Mouse (Mus musculus) embryonic facial prominence, embryonic 15.5 days (tissue): Measurements from ENCODE around the gene Jph2. TPM values are rescaled to one million over a fixed set of nuclear protein-coding genes. Genes with fewer than 3 reads are reported as not detected.
"Not testable (repeated sequence)": the region's sequence is repeated elsewhere in the genome, so short reads cannot be mapped to it uniquely, and the experiment has no call there.

Source experiments
- ATAC-seq: fragments of 200-750 bp; cut with Nextera tagmentation; 2 replicates; pipeline ENCODE4 v1.8.0; 2017; ENCODE audit warnings: low read depth, moderate TSS enrichment; ENCODE audit not compliant: insufficient number of reproducible peaks, low FRiP score, low TSS enrichment
- H3K27ac ChIP-seq: fragments of 300-500 bp; sonication (generic); replicated peaks from 2 replicates; pipeline ENCODE4 v1.5.1; 2015; ENCODE audit warnings: mild to moderate bottlenecking, inconsistent platforms
- H3K27me3 ChIP-seq: fragments of 300-500 bp; sonication (generic); 2 replicates; pipeline ENCODE4 v1.6.1; 2015; ENCODE audit warnings: inconsistent platforms
- H3K36me3 ChIP-seq: fragments of 300-500 bp; sonication (generic); 2 replicates; pipeline ENCODE4 v1.6.1; 2015; ENCODE audit warnings: mild to moderate bottlenecking, inconsistent platforms
- H3K4me1 ChIP-seq: fragments of 300-500 bp; sonication (generic); 2 replicates; pipeline ENCODE4 v1.6.1; 2015; ENCODE audit warnings: inconsistent platforms
- H3K4me2 ChIP-seq: fragments of 300-500 bp; sonication (generic); replicated peaks from 2 replicates; pipeline ENCODE4 v1.6.1; 2015; ENCODE audit warnings: mild to moderate bottlenecking, inconsistent platforms
- H3K4me3 ChIP-seq: fragments of 300-500 bp; sonication (generic); replicated peaks from 2 replicates; pipeline ENCODE4 v1.5.1; 2015; ENCODE audit warnings: mild to moderate bottlenecking, inconsistent platforms
- H3K9ac ChIP-seq: fragments of 300-500 bp; sonication (generic); 2 replicates; pipeline ENCODE4 v1.6.1; 2015; ENCODE audit warnings: inconsistent platforms
- H3K9me3 ChIP-seq: fragments of 300-500 bp; sonication (generic); replicated peaks from 2 replicates; pipeline ENCODE4 v1.6.1; 2016; ENCODE audit warnings: inconsistent platforms
- WGBS: fragments of 180-500 bp; shearing (Covaris S2); methylation state at CpG from one replicate; pipeline ENCODE4 v1.1.7; 2015; 5-methylcytosine and 5-hydroxymethylcytosine counted together
- polyA plus RNA-seq: library from polyadenylated mRNA; unstranded; fragments of >200 nt; fragmentation: Nextera tagmentation; extraction: Ambion mirVana; gene quantifications from 2 replicates; pipeline ENCODE4 v1.2.1, GENCODE M21; 2015

Gene Jph2
- polyA plus RNA-seq, 1 experiment from 2014 or later: 3.7 TPM

DNA sequence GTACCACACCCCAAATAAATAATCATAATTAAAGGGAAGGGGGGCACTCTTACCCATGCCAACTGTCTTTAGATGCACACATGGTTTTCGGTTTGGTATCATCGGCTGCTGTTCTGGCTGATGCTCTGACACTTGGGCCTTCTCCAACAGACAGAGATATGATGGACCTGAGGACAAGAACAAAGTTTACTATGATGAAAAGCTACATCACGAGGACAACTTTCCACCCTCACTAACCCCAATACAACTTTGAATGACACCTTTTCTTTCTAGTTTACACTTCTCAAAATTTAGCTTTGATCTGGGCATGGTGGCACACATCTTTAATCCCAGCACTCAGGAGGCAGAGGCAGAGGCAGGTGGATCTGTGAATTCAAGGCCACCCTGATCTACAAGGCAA is 13.6 kb upstream of the Jph2 start:
- not testable (repeated sequence) for H3K4me2 ChIP-seq, H3K27me3 ChIP-seq, H3K9ac ChIP-seq, H3K27ac ChIP-seq, H3K4me3 ChIP-seq, H3K4me1 ChIP-seq, ATAC-seq, H3K9me3 ChIP-seq
- H3K36me3 ChIP-seq: peaks cover 62% of the 10 kb centered on the region
- WGBS: 91% methylated on average over 3 of the region's 3 CpGs

DNA sequence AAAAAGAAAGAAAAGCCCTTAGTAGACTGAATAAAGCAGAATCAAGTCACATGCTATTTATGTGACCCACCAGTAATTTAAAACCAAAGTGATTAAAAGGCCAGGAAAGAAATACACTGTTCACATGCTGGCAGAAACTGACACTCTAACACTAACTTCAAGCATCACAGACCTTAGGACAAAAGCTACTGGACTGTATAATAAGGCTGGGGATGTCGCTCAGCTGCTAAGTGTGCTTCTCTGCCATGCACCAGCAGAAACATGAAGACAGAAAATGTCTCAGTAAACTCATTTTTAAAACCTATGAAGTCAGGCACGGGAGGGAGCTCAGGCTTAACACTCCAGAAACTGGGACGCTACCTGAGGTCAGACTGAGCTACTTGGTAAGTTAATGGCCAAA is 12.4 kb upstream of the Jph2 start:
- Histone ChIP-seq H3K9ac (no peak overlapping the region), H3K4me2 (no peak overlapping the region), H3K36me3 (peaks cover 66% of the 10 kb centered on the region), H3K4me1 (no peaks in the 10 kb centered on the region), H3K27ac (no peak overlapping the region), H3K9me3 (no peaks in the 10 kb centered on the region), H3K27me3 (no peaks in the 10 kb centered on the region), H3K4me3 (no peak overlapping the region)
- 88% methylated on average over 3 of the region's 3 CpGs for WGBS
- ATAC-seq: no peak

DNA sequence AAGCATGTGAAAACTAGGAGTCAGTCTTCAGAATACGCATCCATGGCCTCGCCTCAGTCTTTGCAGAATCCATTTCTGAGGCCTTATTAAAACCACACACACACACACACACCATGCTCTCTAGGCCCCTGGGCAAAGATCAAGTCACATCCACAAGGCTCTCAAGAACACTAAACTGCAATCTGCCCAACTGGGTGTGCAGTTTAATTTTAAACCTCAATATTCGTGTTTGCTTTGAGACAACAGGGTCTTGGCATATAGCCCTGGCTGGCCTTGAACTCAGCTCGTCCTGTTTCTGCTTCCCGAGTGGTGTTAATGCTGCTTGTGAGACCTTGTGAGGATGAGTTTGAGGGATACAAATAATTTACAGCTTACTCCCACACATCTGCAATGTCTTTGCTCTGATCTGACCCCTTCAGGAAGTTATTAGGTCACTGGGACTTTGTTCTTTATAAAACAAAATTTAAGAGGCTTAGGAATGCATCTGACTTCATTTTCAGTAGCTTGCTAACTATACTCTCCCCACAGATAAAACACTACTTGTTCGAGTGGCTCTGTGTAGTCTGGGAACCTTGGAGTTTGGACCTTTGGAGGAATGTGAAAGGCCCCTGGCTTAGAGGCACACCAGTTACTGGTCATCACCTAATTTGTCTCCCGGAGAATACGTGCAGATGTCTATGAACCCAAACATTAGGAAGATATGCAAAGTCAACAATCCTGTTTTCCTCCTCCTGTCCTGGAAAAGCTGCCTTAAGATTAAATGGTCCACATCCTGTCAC is 6.4 kb upstream of the Jph2 start:
- WGBS: 77% methylated on average over 8 of the region's 8 CpGs
- no peak for ATAC-seq
- Histone ChIP-seq H3K27ac (no peak overlapping the region), H3K9me3 (no peaks in the 10 kb centered on the region), H3K4me1 (no peaks in the 10 kb centered on the region), H3K4me2 (no peak overlapping the region), H3K27me3 (no peaks in the 10 kb centered on the region), H3K9ac (no peak overlapping the region), H3K36me3 (peaks cover 37% of the 10 kb centered on the region), H3K4me3 (no peak overlapping the region)

DNA sequence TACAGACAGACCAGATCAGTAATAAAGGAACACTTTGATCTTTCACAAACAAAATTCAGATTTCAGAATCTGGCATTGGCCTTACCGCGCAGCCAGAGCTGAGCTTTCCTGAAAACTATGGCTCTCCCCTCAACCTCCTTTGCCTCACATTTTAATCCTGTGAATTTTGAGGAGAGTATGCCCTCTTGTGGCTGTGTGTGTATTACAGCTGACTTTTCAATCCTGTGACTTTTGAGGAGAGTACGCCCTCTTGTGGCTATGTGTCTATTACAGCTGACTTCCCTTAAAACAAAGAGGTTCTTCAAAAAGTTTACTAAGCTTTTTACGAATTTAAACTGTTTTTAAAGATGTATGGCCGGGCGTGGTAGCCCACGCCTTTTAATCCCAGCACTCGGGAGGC is 3.4 kb upstream of the Jph2 start:
- peaks cover 8% of the 10 kb centered on the region for H3K4me1 ChIP-seq
- H3K4me2 ChIP-seq: no peak overlapping the region
- no peak overlapping the region for H3K9ac ChIP-seq
- H3K27me3 ChIP-seq: no peaks in the 10 kb centered on the region
- no peak overlapping the region for H3K4me3 ChIP-seq
- peaks cover 15% of the 10 kb centered on the region for H3K36me3 ChIP-seq
- no peak overlapping the region for H3K27ac ChIP-seq
- ATAC-seq: no peak
- WGBS: 12% methylated on average over 8 of the region's 8 CpGs
- no peaks in the 10 kb centered on the region for H3K9me3 ChIP-seq

DNA sequence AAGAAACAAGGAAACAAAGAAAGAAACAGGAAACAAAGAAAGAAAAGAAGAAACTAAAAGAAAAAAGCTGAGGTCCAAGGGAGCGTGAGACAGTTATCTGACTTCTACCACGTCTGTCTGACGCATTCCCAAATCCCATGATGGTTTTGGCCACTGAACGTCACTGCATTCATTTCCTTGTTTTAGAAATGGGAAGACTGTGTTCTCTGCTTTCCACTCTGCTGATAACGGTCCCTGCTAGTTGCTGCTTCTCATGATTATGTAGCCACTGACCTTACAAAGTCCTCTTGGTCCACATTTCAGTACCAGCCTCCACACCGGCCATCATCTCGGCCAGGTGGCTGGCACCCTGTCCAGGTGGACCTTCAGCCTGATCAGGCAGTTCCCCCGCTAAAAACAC is 1.4 kb upstream of the Jph2 start:
- H3K4me1 ChIP-seq: peaks cover 8% of the 10 kb centered on the region
- no peaks in the 10 kb centered on the region for H3K27me3 ChIP-seq
- 75% methylated on average over 8 of the region's 8 CpGs for whole genome bisulfite sequencing
- no peak for ATAC-seq
- 0 out of 2 replicates have a peak, but pooled peaks cover 4% of the 10 kb centered on the region for H3K36me3 ChIP-seq
- H3K9ac ChIP-seq: no peak overlapping the region
- H3K9me3 ChIP-seq: no peaks in the 10 kb centered on the region
- H3K27ac ChIP-seq: no peak overlapping the region
- no peak overlapping the region for H3K4me3 ChIP-seq
- H3K4me2 ChIP-seq: no peak overlapping the region

DNA sequence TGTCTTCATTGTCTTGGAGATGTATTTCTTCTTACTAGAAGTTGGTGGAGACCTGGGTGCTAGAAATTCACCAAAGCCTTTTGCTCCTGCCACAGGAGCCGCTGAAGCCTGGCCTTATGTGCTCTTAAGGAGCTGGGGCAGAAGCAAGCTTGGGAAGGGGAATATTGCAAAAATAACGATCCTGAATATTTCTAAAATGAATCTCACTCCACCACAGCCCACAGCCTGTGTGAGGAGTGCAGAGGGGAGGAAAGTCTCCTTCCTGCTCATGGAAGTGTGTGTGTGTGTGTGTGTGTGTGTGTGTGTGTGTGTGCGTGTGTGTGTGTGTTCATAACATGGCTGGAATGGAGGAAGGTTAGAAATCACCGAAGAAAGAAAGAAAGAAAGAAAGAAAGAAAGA is 977 bp upstream of the Jph2 start:
- Histone ChIP-seq H3K9ac (no peak overlapping the region), H3K4me2 (no peak overlapping the region), H3K27me3 (no peaks in the 10 kb centered on the region), H3K4me1 (peaks cover 8% of the 10 kb centered on the region), H3K4me3 (no peak overlapping the region), H3K9me3 (no peaks in the 10 kb centered on the region), H3K36me3 (0 out of 2 replicates have a peak, but pooled peaks cover under 1% of the 10 kb centered on the region), H3K27ac (no peak overlapping the region; the same call in 1 of the 2 replicates)
- 77% methylated on average over 4 of the region's 4 CpGs for WGBS
- ATAC-seq: no peak

DNA sequence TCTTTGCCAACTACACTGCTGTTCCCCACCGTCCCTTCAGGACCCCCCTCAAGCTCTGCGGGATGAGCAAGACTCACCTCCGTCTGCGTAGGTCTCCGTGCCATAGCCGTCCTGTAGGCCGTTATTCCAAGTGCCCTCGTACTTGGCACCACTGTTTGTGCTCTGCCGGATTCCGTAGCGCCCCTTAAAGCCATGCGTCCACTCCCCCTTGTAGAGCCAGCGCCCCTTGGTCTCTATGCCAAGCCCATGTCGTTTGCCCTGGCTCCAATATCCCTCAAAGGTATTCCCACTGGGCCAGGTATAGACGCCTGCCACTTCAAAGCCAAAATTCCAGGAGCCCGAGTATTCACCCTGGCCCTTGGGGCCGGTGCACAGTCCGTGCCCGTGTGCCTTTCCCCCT is 722 bp downstream of the Jph2 start:
- H3K9me3 ChIP-seq: no peaks in the 10 kb centered on the region
- no peak overlapping the region for H3K9ac ChIP-seq
- H3K36me3 ChIP-seq: no peaks in the 10 kb centered on the region
- peaks cover 8% of the 10 kb centered on the region for H3K4me1 ChIP-seq
- no peak overlapping the region; the same call in 1 of the 2 replicates for H3K4me2 ChIP-seq
- no peaks in the 10 kb centered on the region for H3K27me3 ChIP-seq
- no peak for ATAC-seq
- H3K4me3 ChIP-seq: peak overlapping the region; percentile 18
- no peak overlapping the region for H3K27ac ChIP-seq
- 87% methylated on average over 19 of the region's 19 CpGs for WGBS

DNA sequence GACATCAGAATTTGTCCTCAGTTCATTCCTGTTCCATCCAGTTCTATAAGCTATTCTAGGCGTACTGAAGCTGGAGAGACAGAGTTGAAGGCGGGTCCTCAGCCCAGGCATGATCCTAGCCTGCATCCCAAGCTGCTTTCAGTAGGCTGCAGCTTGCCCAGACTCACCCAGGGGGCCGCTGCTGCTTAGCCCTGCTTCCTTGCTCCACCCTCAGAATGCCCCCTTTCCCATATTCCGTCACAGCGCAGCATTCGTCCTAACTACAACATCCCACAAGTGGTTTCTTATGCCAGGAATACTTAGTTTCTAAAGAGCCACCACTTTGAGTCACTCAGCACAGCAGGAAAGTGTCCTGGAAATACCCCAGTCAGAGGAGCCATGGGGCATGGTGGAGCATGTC is 2.8 kb downstream of the Jph2 start:
- H3K9me3 ChIP-seq: no peaks in the 10 kb centered on the region
- H3K27ac ChIP-seq: no peak overlapping the region
- H3K27me3 ChIP-seq: no peaks in the 10 kb centered on the region
- H3K4me1 ChIP-seq: peaks cover 8% of the 10 kb centered on the region
- no peaks in the 10 kb centered on the region for H3K36me3 ChIP-seq
- WGBS: 67% methylated on average over 6 of the region's 6 CpGs
- H3K4me3 ChIP-seq: no peak overlapping the region
- H3K4me2 ChIP-seq: no peak overlapping the region
- no peak overlapping the region for H3K9ac ChIP-seq
- no peak for ATAC-seq

DNA sequence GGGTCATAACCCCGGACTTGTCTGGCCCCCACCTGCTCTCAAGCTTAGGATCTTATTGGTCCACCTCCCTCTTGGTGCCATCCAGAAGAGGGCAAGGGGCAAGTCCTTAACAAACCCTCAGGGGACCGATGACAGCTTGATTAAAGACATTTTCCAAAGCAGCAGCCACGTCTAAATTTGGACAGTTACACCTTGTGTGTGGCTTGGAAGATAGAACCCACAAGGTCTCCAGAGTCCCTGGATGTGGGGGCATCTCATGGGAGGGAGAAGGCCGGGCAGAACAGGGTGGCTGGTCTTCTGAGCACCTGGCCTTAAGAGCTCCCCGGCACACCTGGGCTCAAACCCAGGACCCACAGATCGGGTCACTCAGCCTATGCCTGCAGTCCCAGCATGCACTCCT is 3.8 kb downstream of the Jph2 start:
- WGBS: 66% methylated on average over 6 of the region's 6 CpGs
- no peak overlapping the region for H3K27ac ChIP-seq
- no peak for ATAC-seq

DNA sequence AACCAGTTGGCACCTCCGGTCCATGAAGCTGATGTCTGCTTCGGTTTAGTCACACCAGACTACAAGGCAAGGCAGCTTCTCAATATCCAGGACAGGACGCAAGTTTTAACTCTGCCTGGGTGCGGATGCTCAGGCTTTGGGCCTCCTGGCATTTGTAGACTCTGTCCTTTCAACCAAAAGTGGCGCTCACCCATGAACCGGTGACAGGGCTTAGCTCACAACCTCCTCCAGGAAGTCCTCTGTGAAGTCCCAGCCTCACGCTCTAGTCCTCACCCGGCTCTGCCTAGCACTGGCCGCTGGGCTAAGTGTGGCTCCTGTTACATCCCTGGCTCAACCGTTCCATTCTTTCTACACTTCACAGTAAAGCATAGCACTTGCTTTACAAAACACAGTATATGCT is 4.6 kb downstream of the Jph2 start:
- peaks cover 6% of the 10 kb centered on the region for H3K4me1 ChIP-seq
- no peaks in the 10 kb centered on the region for H3K9me3 ChIP-seq
- H3K36me3 ChIP-seq: no peaks in the 10 kb centered on the region
- no peak overlapping the region for H3K4me3 ChIP-seq
- 81% methylated on average over 10 of the region's 10 CpGs for WGBS
- ATAC-seq: no peak
- no peaks in the 10 kb centered on the region for H3K27me3 ChIP-seq
- no peak overlapping the region for H3K27ac ChIP-seq
- H3K4me2 ChIP-seq: no peak overlapping the region
- no peak overlapping the region for H3K9ac ChIP-seq

More for the DNA sequence above, 3.8 kb downstream of the Jph2 start:
- no peaks in the 10 kb centered on the region for H3K27me3 ChIP-seq
- H3K9me3 ChIP-seq: no peaks in the 10 kb centered on the region
- no peak overlapping the region for H3K4me2 ChIP-seq
- peaks cover 8% of the 10 kb centered on the region for H3K4me1 ChIP-seq
- H3K4me3 ChIP-seq: no peak overlapping the region
- H3K36me3 ChIP-seq: no peaks in the 10 kb centered on the region
- no peak overlapping the region for H3K9ac ChIP-seq

DNA sequence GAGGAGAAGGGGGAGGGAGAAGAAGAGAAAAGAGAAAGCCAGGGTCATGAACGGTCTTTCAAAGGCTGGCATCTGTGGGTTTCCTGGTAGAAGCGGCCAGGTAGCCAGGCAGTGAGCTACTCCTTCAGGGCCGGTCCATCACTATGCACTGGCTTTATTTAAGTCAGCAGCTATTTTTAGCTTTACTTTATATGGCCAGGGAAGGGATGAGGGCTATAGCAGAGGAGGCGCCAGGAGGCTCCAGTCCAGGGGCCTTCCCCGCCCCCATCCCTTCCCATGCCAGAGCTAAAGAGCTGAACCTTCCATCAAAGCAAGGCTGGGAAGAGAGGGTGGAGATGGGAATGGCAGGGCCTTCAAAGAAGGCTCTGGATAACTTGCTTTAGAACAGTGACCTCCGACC is 5.4 kb downstream of the Jph2 start:
- H3K4me2 ChIP-seq: no peak overlapping the region
- 76% methylated on average over 6 of the region's 6 CpGs for WGBS
- no peak overlapping the region for H3K4me3 ChIP-seq
- no peak for ATAC-seq
- H3K4me1 ChIP-seq: no peaks in the 10 kb centered on the region
- no peaks in the 10 kb centered on the region for H3K36me3 ChIP-seq
- H3K9ac ChIP-seq: no peak overlapping the region
- H3K9me3 ChIP-seq: no peaks in the 10 kb centered on the region
- H3K27ac ChIP-seq: no peak overlapping the region
- no peaks in the 10 kb centered on the region for H3K27me3 ChIP-seq
